Mouse (Mus musculus) hindbrain, embryonic 14.5 days (tissue): ENCODE data around the gene Slc9a8. TPM values are rescaled to one million over a fixed set of nuclear protein-coding genes. Genes with fewer than 3 reads are reported as not detected.

ENCODE experiments used
- ATAC-seq: fragments of 200-750 bp; cut with Nextera tagmentation; 2 replicates; pipeline ENCODE4 v1.8.0; 2017; ENCODE audit warnings: moderate number of reproducible peaks, mild to moderate bottlenecking, moderate TSS enrichment, moderate library complexity; ENCODE audit not compliant: low FRiP score
- DNase-seq: peaks from one replicate; pipeline ENCODE4 v3.0.0-alpha.2; 2015; ENCODE audit warnings: low spot score
- H3K27ac ChIP-seq: fragments of 300-500 bp; sonication (generic); 2 replicates; pipeline ENCODE4 v1.5.1; 2014; ENCODE audit warnings: mild to moderate bottlenecking, moderate library complexity
- H3K27me3 ChIP-seq: fragments of 300-500 bp; sonication (generic); 2 replicates; pipeline ENCODE4 v1.6.1; 2014; ENCODE audit warnings: mild to moderate bottlenecking, low read length, mixed read lengths; ENCODE audit not compliant: control insufficient read depth, insufficient read depth
- H3K36me3 ChIP-seq: fragments of 300-500 bp; sonication (generic); replicated peaks from 2 replicates; pipeline ENCODE4 v1.6.1; 2014; ENCODE audit not compliant: control insufficient read depth, insufficient read depth
- H3K4me1 ChIP-seq: fragments of 300-500 bp; sonication (generic); replicated peaks from 2 replicates; pipeline ENCODE4 v1.6.1; 2014; ENCODE audit warnings: antibody characterized with exemption, low read length, mixed read lengths; ENCODE audit not compliant: control insufficient read depth, insufficient read depth
- H3K4me2 ChIP-seq: fragments of 300-500 bp; sonication (generic); replicated peaks from 2 replicates; pipeline ENCODE4 v1.6.1; 2014; ENCODE audit warnings: mild to moderate bottlenecking, moderate library complexity
- H3K4me3 ChIP-seq: fragments of 300-500 bp; sonication (generic); replicated peaks from 2 replicates; pipeline ENCODE4 v1.5.1; 2014; ENCODE audit warnings: mild to moderate bottlenecking, low read length
- H3K9ac ChIP-seq: fragments of 300-500 bp; sonication (generic); 2 replicates; pipeline ENCODE4 v1.6.1; 2014
- H3K9me3 ChIP-seq: fragments of 300-500 bp; sonication (generic); 2 replicates; pipeline ENCODE4 v1.6.1; 2016; ENCODE audit warnings: low read length; ENCODE audit not compliant: control insufficient read depth
- WGBS: fragments of 180-500 bp; shearing (Covaris S2); extraction: QIAGEN DNeasy Blood & Tissue Kit; methylation state at CpG from one replicate; pipeline ENCODE4 v1.1.7; 2014; 5-methylcytosine and 5-hydroxymethylcytosine counted together
- polyA plus RNA-seq: library from polyadenylated mRNA; unstranded; fragments of >200 nt; fragmentation: Nextera tagmentation; extraction: Ambion mirVana; gene quantifications from 2 replicates; pipeline ENCODE4 v1.2.1, GENCODE M21; 2014

Slc9a8 gene
- polyA plus RNA-seq, 1 experiment from 2014 or later, result 22.6 TPM

DNA sequence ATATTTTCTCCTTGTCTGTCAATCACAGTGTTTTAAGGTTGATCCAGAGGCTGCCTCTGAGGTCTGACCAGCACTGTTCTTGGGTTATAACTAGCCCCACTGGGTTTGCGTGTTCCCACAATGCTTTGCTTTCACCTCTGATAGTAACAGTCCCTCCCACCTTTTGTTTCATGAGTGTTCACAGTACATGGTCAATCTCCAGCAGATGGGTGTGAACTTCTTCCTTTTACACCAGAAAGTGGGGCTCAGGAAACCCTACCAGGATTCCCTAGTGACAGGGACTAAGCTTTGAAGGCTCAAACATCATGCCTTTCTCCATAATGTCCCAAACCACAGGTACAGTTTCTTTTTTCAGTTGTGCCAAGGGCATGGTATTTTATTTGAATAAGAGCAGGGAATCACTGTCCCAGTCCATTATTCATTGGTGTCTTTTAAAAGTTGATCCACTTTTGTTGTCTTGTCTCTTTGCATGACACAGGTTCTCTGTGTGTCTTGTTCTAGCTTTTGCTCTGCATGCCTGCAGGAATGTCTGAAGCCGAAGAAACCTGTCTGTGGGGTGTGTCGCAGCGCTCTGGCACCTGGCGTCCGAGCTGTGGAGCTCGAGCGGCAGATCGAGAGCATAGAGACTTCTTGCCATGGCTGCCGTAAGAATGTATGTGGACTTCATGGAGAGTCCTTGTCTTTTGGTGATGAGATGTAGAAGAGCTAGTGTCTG lies 85.2 kb downstream of the Slc9a8 start:
- H3K4me1 ChIP-seq, result peaks cover 25% of the 10 kb centered on the region
- DNase-seq (no peak), ATAC-seq (no peak)
- peaks cover 48% of the 10 kb centered on the region for H3K36me3 ChIP-seq
- H3K9ac ChIP-seq, result peak overlapping the region; percentile 20; the same call in 1 of the 2 replicates
- H3K9me3 ChIP-seq, result no peaks in the 10 kb centered on the region
- WGBS, result 94% methylated on average over 10 of the region's 10 CpGs
- H3K4me2 ChIP-seq, result 0 out of 2 replicates have a peak overlapping the region, but pooled peaks have one; percentile 10
- H3K4me3 ChIP-seq, result no peak overlapping the region
- H3K27ac ChIP-seq, result no peak overlapping the region
- H3K27me3 ChIP-seq, result no peaks in the 10 kb centered on the region

DNA sequence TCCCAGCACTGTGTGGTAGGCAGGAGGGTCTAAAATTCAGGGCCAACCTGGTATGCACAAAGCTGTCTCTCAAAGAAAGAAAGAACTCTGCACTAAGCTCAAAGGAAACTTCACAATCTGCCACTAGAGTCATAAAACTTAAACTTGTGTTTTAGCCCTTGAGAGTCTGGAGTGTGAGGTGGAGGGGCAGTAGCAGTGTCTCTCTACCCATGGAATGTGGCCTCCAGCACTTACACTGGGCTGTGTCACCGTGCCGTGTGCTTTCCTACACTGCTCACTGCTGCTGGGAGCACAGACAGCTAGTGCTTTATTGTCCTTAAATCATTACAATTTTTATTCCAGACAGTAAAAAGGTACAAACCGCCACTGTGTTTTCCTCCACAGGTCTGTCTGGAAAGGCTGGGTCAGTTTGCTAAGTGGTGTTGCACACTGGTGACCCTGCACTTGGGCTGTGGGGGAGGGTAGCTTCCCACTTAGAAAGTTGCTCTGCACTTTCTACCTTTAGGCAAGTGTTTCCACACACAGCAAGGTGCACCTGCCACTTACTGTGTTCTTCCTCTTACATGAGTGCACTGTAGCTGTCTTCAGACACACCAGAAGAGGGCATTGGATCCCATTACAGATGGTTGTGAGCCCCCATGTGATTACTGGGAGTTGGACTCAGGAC lies 86.3 kb downstream of the Slc9a8 start:
- DNase-seq (no peak), ATAC-seq (no peak)
- H3K27me3 ChIP-seq, result no peaks in the 10 kb centered on the region
- H3K36me3 ChIP-seq, result peaks cover 59% of the 10 kb centered on the region
- no peak overlapping the region for H3K27ac ChIP-seq
- WGBS, result 92% methylated on average over 3 of the region's 3 CpGs
- H3K4me1 ChIP-seq, result peaks cover 25% of the 10 kb centered on the region
- no peak overlapping the region for H3K9ac ChIP-seq
- H3K4me3 ChIP-seq, result no peak overlapping the region
- no peak overlapping the region for H3K4me2 ChIP-seq
- H3K9me3 ChIP-seq, result no peaks in the 10 kb centered on the region

DNA sequence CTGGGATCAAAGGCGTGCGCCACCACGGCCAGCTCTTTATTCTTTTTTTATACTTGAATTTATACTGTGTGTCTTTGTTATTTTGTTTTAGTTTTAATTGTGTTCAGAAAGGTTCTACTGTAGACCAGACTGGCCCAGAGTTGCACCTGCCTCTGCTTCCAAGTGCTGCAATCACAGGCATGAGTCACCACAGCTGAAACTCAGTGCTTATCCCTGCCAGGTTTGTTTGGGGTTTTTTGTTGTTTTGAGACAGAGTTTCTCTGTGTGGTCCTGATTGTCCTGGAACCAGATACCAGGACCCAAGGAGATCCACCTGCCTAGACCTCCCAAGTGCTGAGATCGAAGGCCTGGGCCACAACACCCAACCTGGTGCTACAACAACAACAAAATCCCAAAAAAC lies 87.1 kb downstream of the Slc9a8 start:
- Histone ChIP-seq H3K9ac (no peak overlapping the region), H3K36me3 (peaks cover 67% of the 10 kb centered on the region), H3K4me3 (no peak overlapping the region), H3K27me3 (no peaks in the 10 kb centered on the region), H3K27ac (no peak overlapping the region), H3K4me1 (peaks cover 25% of the 10 kb centered on the region), H3K4me2 (no peak overlapping the region), H3K9me3 (no peaks in the 10 kb centered on the region)
- DNase-seq (no peak), ATAC-seq (no peak)
- WGBS, result 96% methylated on average over 4 of the region's 4 CpGs

DNA sequence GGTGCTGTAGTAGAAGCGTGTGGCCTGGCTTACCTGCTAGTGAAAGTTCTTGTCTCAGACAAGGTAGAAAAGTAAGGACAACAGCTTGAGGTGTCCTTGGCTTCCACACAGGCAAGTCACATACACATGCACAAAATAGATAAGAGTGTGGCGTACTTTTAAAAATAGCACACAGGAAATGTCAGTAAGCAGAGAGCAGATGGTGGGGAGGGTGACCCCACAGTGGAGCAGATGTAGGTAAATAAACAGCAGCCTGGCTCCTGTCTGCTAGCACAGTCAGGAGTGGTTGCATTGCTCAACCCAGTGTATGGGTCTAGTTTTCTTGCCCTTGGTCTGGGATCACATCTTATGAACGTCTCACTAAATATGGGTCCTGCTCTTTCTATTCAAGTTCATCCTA lies 89.0 kb downstream of the Slc9a8 start:
- H3K27me3 ChIP-seq, result no peaks in the 10 kb centered on the region
- DNase-seq (no peak), ATAC-seq (no peak)
- H3K4me1 ChIP-seq, result peaks cover 12% of the 10 kb centered on the region
- H3K9me3 ChIP-seq, result no peaks in the 10 kb centered on the region
- no peak overlapping the region for H3K27ac ChIP-seq
- no peak overlapping the region for H3K4me2 ChIP-seq
- H3K4me3 ChIP-seq, result no peak overlapping the region
- peaks cover 86% of the 10 kb centered on the region for H3K36me3 ChIP-seq
- H3K9ac ChIP-seq, result no peak overlapping the region
- WGBS, result 92% methylated on average over 3 of the region's 3 CpGs

DNA sequence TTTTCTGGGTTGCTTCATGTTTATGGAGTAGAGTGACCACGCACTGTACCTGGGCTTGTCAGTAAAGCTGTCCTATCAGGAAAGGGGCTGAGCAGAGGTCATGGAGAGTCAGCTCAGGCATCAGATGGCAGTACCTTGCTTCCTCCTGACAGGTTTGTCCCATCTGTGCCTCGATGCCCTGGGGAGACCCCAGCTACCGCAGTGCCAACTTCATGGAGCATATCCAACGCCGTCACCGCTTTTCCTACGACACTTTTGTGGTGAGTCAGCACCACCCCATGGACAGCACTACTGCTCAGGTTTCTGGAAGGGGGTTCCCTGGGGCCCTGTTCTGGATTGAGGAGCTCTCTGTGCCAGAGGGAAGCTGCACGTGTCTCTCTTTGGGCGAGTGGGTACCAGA lies 90.9 kb downstream of the Slc9a8 start:
- Histone ChIP-seq H3K27me3 (no peaks in the 10 kb centered on the region), H3K4me2 (no peak overlapping the region), H3K36me3 (peaks cover 96% of the 10 kb centered on the region), H3K9ac (no peak overlapping the region), H3K9me3 (no peaks in the 10 kb centered on the region), H3K4me3 (no peak overlapping the region), H3K27ac (no peak overlapping the region), H3K4me1 (no peaks in the 10 kb centered on the region)
- ATAC-seq (no peak), DNase-seq (no peak)
- 87% methylated on average over 9 of the region's 9 CpGs for WGBS

DNA sequence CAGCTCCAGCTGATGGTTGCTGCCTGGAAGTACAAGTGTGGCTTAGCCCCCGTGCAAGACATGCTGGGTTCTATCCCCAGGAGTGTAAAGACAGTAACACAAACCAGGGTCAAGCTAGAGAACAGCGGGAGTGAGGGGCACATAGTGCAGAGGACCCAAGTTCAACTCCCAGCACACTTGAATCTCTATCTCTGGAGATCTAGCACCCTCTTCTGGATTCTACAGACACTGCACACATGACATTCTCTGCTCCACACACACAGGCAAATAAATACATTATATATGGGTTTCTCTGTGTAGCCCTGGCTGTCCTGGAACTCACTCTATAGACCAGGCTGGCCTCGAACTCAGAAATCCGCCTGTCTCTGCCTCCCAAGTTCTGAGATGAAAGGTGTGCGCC lies 91.5 kb downstream of the Slc9a8 start:
- Histone ChIP-seq H3K27ac (no peak overlapping the region), H3K36me3 (peaks cover 96% of the 10 kb centered on the region), H3K4me1 (no peaks in the 10 kb centered on the region), H3K4me2 (no peak overlapping the region), H3K4me3 (no peak overlapping the region), H3K9ac (no peak overlapping the region), H3K9me3 (no peaks in the 10 kb centered on the region), H3K27me3 (no peaks in the 10 kb centered on the region)
- DNase-seq (no peak), ATAC-seq (no peak)
- 94% methylated on average over 5 of the region's 5 CpGs for WGBS

DNA sequence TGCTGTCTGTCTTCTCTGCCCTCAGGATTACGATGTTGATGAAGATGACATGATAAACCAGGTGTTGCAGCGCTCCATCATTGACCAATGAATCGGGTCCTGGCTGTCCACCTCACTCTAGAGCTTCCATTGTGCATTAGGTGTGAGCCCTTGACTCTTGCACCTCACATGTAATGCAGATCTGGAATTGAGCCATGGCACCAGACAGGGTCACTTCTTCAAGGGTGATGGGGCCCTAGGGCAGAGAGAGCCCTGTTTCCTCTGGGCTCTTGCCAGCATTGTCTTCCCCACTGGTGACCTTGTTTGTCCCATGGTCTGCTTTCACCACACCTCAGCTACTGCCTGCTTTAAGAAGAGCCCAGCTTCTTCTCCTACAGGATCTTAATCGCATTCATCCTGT lies 93.1 kb downstream of the Slc9a8 start:
- Histone ChIP-seq H3K4me2 (no peak overlapping the region), H3K9me3 (no peaks in the 10 kb centered on the region), H3K27me3 (no peaks in the 10 kb centered on the region), H3K27ac (no peak overlapping the region), H3K36me3 (peaks cover 84% of the 10 kb centered on the region), H3K4me1 (no peaks in the 10 kb centered on the region), H3K4me3 (no peak overlapping the region), H3K9ac (no peak overlapping the region)
- ATAC-seq (no peak), DNase-seq (no peak)
- 98% methylated on average over 4 of the region's 4 CpGs for WGBS

DNA sequence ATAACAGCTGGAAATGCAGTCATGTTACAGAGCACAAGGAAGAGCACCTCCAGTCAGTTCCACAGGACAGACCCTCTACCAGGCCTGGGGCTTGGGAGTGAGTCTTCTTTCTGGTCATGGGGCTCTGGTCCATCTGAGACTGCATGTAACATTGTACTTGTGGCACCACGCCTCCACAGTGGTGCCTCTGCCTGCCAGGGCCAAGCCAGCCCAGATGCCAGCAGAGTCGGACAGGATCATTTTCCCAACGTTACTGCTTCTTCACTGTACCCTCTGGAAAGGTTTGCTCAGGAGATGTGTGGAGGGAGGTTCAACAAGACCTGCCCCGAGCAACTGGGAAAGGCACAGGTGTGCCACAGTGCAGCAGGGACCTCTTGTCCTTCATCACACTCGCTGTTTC lies 94.2 kb downstream of the Slc9a8 start:
- no peak overlapping the region for H3K27ac ChIP-seq
- WGBS, result 92% methylated on average over 5 of the region's 5 CpGs
- no peak for DNase-seq

DNA sequence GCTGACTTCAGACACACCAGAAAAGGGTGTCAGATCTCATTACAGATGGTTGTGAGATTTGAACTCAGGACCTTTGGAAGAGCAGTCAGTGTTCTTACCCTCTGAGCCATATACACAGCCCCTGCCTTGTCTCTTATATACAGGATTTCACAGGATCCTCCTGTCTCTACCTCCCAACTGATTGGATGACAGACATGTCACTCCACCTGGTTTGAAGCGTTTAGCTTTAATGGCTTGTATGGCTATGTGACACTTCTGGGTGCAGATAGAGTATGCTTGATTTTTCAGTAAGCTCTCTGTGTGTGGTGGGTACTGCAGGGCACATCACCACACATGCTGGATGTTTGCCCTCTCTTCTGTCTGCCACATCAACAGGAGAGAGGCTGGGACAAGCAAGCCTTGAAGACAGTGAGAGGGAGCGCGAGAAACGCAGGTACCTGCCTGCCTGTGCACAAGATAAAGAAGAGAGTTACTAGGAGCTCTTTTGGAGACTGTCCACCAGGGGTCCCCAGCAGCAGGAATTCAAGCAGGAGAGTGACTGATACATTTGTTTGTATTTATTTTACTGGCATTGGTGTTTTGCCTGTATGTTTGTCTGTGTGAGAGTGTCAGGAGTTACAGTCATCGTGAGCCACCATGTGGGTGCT lies 98.2 kb downstream of the Slc9a8 start:
- Histone ChIP-seq H3K4me3 (no peak overlapping the region), H3K9me3 (no peaks in the 10 kb centered on the region), H3K9ac (no peak overlapping the region), H3K27ac (no peak overlapping the region), H3K4me1 (no peaks in the 10 kb centered on the region), H3K36me3 (peaks cover 41% of the 10 kb centered on the region), H3K27me3 (no peaks in the 10 kb centered on the region), H3K4me2 (no peak overlapping the region)
- DNase-seq, result no peak
- ATAC-seq, result no peak
- 77% methylated on average over 5 of the region's 5 CpGs for WGBS

More for the DNA sequence above, 94.2 kb downstream of the Slc9a8 start:
- Histone ChIP-seq H3K9ac (no peak overlapping the region), H3K9me3 (no peaks in the 10 kb centered on the region), H3K4me1 (no peaks in the 10 kb centered on the region), H3K4me2 (no peak overlapping the region), H3K4me3 (no peak overlapping the region), H3K27me3 (no peaks in the 10 kb centered on the region), H3K36me3 (peaks cover 82% of the 10 kb centered on the region)
- ATAC-seq, result no peak
